Mouse (Mus musculus): ENCODE measurements around the gene Mtmr12. TPM values are rescaled to one million over a fixed set of nuclear protein-coding genes. Genes with fewer than 3 reads are reported as not detected.

Gene Mtmr12
- total and polyA plus RNA-seq, 3 experiments, result 14.3 to 38.2 TPM; not detected in 1

- H3K9me3 ChIP-seq (replicated peaks; ENCODE audit: insufficient read depth, low read length), result no peaks in the 10 kb centered on the region
- peaks cover 18 to 43% of the 10 kb centered on the region in 2 experiments for H3K4me1 ChIP-seq (ENCODE audit: control insufficient read depth in 1 of 2, insufficient read depth in 2 of 2, low read length in 2 of 2)
These were observed 111.2 kb downstream of the Mtmr12 start for GRCm38 (mm10) chr15:12315996-12316395.

DNA sequence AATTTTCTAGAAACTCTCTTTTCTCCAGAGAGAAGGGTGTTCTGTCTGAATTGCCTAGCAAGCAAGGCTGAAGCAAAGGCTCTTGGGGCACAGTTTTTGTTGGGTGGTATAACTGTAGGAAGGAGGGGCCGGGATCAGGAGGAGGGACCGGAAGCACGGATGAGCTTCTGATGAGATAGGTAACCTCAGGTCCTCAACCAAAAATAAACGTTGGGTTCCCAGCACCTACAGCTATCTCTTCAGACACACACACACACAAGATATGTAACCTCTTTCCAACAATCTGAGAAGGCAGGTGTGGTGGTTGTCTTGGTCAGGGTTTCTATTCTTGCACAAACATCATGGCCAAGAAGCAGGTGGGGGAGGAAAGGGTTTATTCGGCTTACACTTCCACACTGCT is 112.5 kb downstream of the Mtmr12 start:
- Histone ChIP-seq H3K27me3 (ENCODE audit: control insufficient read depth in 1 of 2, insufficient read depth in 2 of 2, low read length in 2 of 2) (no peaks in the 10 kb centered on the region), H3K36me3 (ENCODE audit: control insufficient read depth in 1 of 2, insufficient read depth in 2 of 2, low read length in 2 of 2) (peaks cover 0 to 31% of the 10 kb centered on the region in 2 experiments; a peak in 2 of 4 replicates), H3K9ac (ENCODE audit: control insufficient read depth, low read depth, low read length, poor library complexity, severe bottlenecking) (peak overlapping the region; percentile 49), H3K4me1 (ENCODE audit: control insufficient read depth in 1 of 2, insufficient read depth in 2 of 2, low read length in 2 of 2) (peaks cover 14 to 31% of the 10 kb centered on the region in 2 experiments), H3K27ac (ENCODE audit: control insufficient read depth, low read depth, low read length) (peak overlapping the region; percentile 82), H3K4me3 (ENCODE audit: control insufficient read depth in 1 of 2, insufficient read depth in 1 of 2, low read depth in 2 of 2, low read length in 2 of 2) (peak overlapping the region in 1 of 2 experiments; percentile 20; a peak in 2 of 4 replicates), H3K79me2 (ENCODE audit: control insufficient read depth, insufficient read depth, low read length, poor library complexity) (peaks cover 13% of the 10 kb centered on the region), H3K9me3 (replicated peaks; ENCODE audit: insufficient read depth, low read length) (no peaks in the 10 kb centered on the region)
- DNase-seq (ENCODE audit: low read depth, low spot score), result peak; percentile 95
- TF ChIP-seq ETS1 (IDR thresholded peaks at IDR 0.05; ENCODE audit: low read depth, low read length), result peak; percentile 95
- peak; percentile 82 for TF ChIP-seq TAL1 (IDR thresholded peaks at IDR 0.05; ENCODE audit: low read length)
- TF ChIP-seq POLR2A (IDR thresholded peaks at IDR 0.05; ENCODE audit: control insufficient read depth in 1 of 2, insufficient read depth in 1 of 2, low read depth in 1 of 2, low read length in 2 of 2, poor library complexity in 1 of 2), result peak in 1 of 2 experiments; percentile 67; a peak in 2 of 4 replicates
- no peak; the same call in 1 of the 2 replicates for TF ChIP-seq MAX (IDR thresholded peaks at IDR 0.05; ENCODE audit: low read length)
- TF ChIP-seq BHLHE40 (IDR thresholded peaks at IDR 0.05; ENCODE audit: borderline replicate concordance, low read depth, low read length), result peak; percentile 59; the same call in 1 of the 2 replicates
- TF ChIP-seq ELF1 (IDR thresholded peaks at IDR 0.05; ENCODE audit: low read depth, low read length), result peak; percentile 59; the same call in 1 of the 2 replicates
- 0 out of 2 replicates have a peak, but pooled peaks have one; percentile 50 for TF ChIP-seq MAZ (IDR thresholded peaks at IDR 0.05; ENCODE audit: low read depth, low read length)
- TF ChIP-seq RAD21 (IDR thresholded peaks at IDR 0.05; ENCODE audit: low read depth, low read length), result no peak
- TF ChIP-seq RCOR1 (IDR thresholded peaks at IDR 0.05; ENCODE audit: low read depth, low read length), result peak; percentile 96
- peak; percentile 87 for TF ChIP-seq MYB (IDR thresholded peaks at IDR 0.05; ENCODE audit: low read depth, low read length)
- TF ChIP-seq HCFC1 (IDR thresholded peaks at IDR 0.05; ENCODE audit: low read depth, low read length), result peak; percentile 63; the same call in 1 of the 2 replicates
- peak; percentile 92 to 96 for TF ChIP-seq EP300 (IDR thresholded peaks at IDR 0.05; ENCODE audit: low read depth in 1 of 2, low read length in 2 of 2)
- TF ChIP-seq E2F4 (IDR thresholded peaks at IDR 0.05; ENCODE audit: borderline replicate concordance, low read depth, low read length), result no peak
- peak; percentile 94 for TF ChIP-seq GATA1 (IDR thresholded peaks at IDR 0.05; ENCODE audit: low read depth, low read length)
- no peak for TF ChIP-seq JUND (IDR thresholded peaks at IDR 0.05; ENCODE audit: low read depth, low read length)
- peak; percentile 58; the same call in 1 of the 2 replicates for TF ChIP-seq MAFK (IDR thresholded peaks at IDR 0.05; ENCODE audit: borderline replicate concordance, low read depth, low read length)
- no peak for TF ChIP-seq ZKSCAN1 (IDR thresholded peaks at IDR 0.05; ENCODE audit: low read depth, low read length)
- peak; percentile 17; the same call in 1 of the 2 replicates for TF ChIP-seq NELFE (IDR thresholded peaks at IDR 0.05; ENCODE audit: low read depth, low read length)
- TF ChIP-seq POLR2AphosphoS2 (IDR thresholded peaks at IDR 0.05; ENCODE audit: low read length), result no peak; the same call in 1 of the 2 replicates
- TF ChIP-seq TCF12 (IDR thresholded peaks at IDR 0.05; ENCODE audit: low read depth, low read length), result peak; percentile 96
- peak; percentile 26; the same call in 1 of the 2 replicates for TF ChIP-seq ZNF384 (IDR thresholded peaks at IDR 0.05; ENCODE audit: low read depth, low read length)
- TF ChIP-seq UBTF (IDR thresholded peaks at IDR 0.05; ENCODE audit: borderline replicate concordance, insufficient read depth, low read depth, low read length), result 0 out of 2 replicates have a peak, but pooled peaks have one; percentile 11
- peak; percentile 96 for TF ChIP-seq MEF2A (IDR thresholded peaks at IDR 0.05; ENCODE audit: extremely low read depth, insufficient replicate concordance, low read depth, low read length, poor library complexity, severe bottlenecking)
- TF ChIP-seq SMC3 (IDR thresholded peaks at IDR 0.05; ENCODE audit: low read depth, low read length), result no peak
- peak; percentile 75 for TF ChIP-seq TBP (IDR thresholded peaks at IDR 0.05; ENCODE audit: low read depth, low read length)
- peak; percentile 89 for TF ChIP-seq SIN3A (IDR thresholded peaks at IDR 0.05; ENCODE audit: low read length)
- no peak for TF ChIP-seq USF1 (IDR thresholded peaks at IDR 0.05; ENCODE audit: low read depth, low read length)

More at GRCm38 (mm10) chr15:12315996-12316395, 111.2 kb downstream of the Mtmr12 start:
- DNase-seq (ENCODE audit: low read depth, low spot score), result no peak
- Histone ChIP-seq H3K27ac (ENCODE audit: control insufficient read depth, low read depth, low read length) (no peak overlapping the region), H3K9ac (ENCODE audit: control insufficient read depth, low read depth, low read length, poor library complexity, severe bottlenecking) (no peak overlapping the region), H3K79me2 (ENCODE audit: control insufficient read depth, insufficient read depth, low read length, poor library complexity) (peaks cover 2% of the 10 kb centered on the region; the same call in 1 of the 2 replicates), H3K36me3 (ENCODE audit: control insufficient read depth in 1 of 2, insufficient read depth in 2 of 2, low read length in 2 of 2) (peaks cover 0 to 40% of the 10 kb centered on the region in 2 experiments; a peak in 2 of 4 replicates), H3K27me3 (ENCODE audit: control insufficient read depth in 1 of 2, insufficient read depth in 2 of 2, low read length in 2 of 2) (no peaks in the 10 kb centered on the region), H3K4me3 (ENCODE audit: control insufficient read depth in 1 of 2, insufficient read depth in 1 of 2, low read depth in 2 of 2, low read length in 2 of 2) (no peak overlapping the region)
- TF ChIP-seq MEF2A (IDR thresholded peaks at IDR 0.05; ENCODE audit: extremely low read depth, insufficient replicate concordance, low read depth, low read length, poor library complexity, severe bottlenecking), result no peak
- no peak for TF ChIP-seq GATA1 (IDR thresholded peaks at IDR 0.05; ENCODE audit: low read depth, low read length)
- 0 out of 2 replicates have a peak, but pooled peaks have one; percentile 2 for TF ChIP-seq CHD1 (IDR thresholded peaks at IDR 0.05; ENCODE audit: low read depth, low read length)

Measured in MEL (cell line).